Mouse (Mus musculus): ENCODE data around the gene Cela3b.

- TF ChIP-seq CTCF (IDR thresholded peaks at IDR 0.05), result no peak
- no peak for TF ChIP-seq EP300 (IDR thresholded peaks at IDR 0.05)
Observed at GRCm38 (mm10) chr4:137373711-137374110, 56.6 kb downstream of the Cela3b start.
